Mouse (Mus musculus) lung, postnatal 0 days (tissue): ENCODE results near the gene Dnmt1. TPM values are rescaled to one million over a fixed set of nuclear protein-coding genes. Genes with fewer than 3 reads are reported as not detected.

Experiments used
- ATAC-seq: fragments of 200-750 bp; cut with Nextera tagmentation; 2 replicates; pipeline ENCODE4 v1.8.0; 2017; ENCODE audit warnings: moderate library complexity
- DNase-seq: peaks from one replicate; pipeline ENCODE4 v3.0.0-alpha.2; 2016; ENCODE audit warnings: low spot score
- H3K27ac ChIP-seq: fragments of 300-500 bp; sonication (generic); 2 replicates; pipeline ENCODE4 v1.5.1; 2014; ENCODE audit warnings: antibody characterized with exemption, mild to moderate bottlenecking, low read length, mixed read lengths
- H3K27me3 ChIP-seq: fragments of 300-500 bp; sonication (generic); replicated peaks from 2 replicates; pipeline ENCODE4 v1.6.1; 2014; ENCODE audit warnings: low read length, mixed read lengths; ENCODE audit not compliant: insufficient read depth
- H3K36me3 ChIP-seq: fragments of 300-500 bp; sonication (generic); 2 replicates; pipeline ENCODE4 v1.6.1; 2014; ENCODE audit warnings: low read length, mixed read lengths; ENCODE audit not compliant: insufficient read depth
- H3K4me1 ChIP-seq: fragments of 300-500 bp; sonication (generic); 2 replicates; pipeline ENCODE4 v1.6.1; 2014; ENCODE audit warnings: antibody characterized with exemption, low read depth, low read length, mixed read lengths; ENCODE audit not compliant: insufficient read depth
- H3K4me2 ChIP-seq: fragments of 300-500 bp; sonication (generic); replicated peaks from 2 replicates; pipeline ENCODE4 v1.6.1; 2014; ENCODE audit warnings: low read depth, mild to moderate bottlenecking, low read length, moderate library complexity, mixed read lengths
- H3K4me3 ChIP-seq: fragments of 300-500 bp; sonication (generic); 2 replicates; pipeline ENCODE4 v1.5.1; 2014; ENCODE audit warnings: low read depth, low read length
- H3K9ac ChIP-seq: fragments of 300-500 bp; sonication (generic); replicated peaks from 2 replicates; pipeline ENCODE4 v1.6.1; 2014; ENCODE audit warnings: low read depth, mild to moderate bottlenecking
- H3K9me3 ChIP-seq: fragments of 300-500 bp; sonication (generic); 2 replicates; pipeline ENCODE4 v1.6.1; 2016; ENCODE audit warnings: low read length, mixed read lengths
- CTCF ChIP-seq: IDR thresholded peaks from 2 replicates; pipeline ENCODE4 v1.5.1; 2016; ENCODE audit warnings: antibody characterized with exemption, mild to moderate bottlenecking
- EP300 ChIP-seq: IDR thresholded peaks from 2 replicates; pipeline ENCODE4 v1.6.1; 2016; ENCODE audit warnings: antibody characterized with exemption, mild to moderate bottlenecking, control low read depth
- WGBS: fragments of 180-500 bp; shearing (Covaris S2); extraction: QIAGEN DNeasy Blood & Tissue Kit; methylation state at CpG from one replicate; pipeline ENCODE4 v1.1.7; 2014; 5-methylcytosine and 5-hydroxymethylcytosine counted together
- polyA plus RNA-seq: library from polyadenylated mRNA; unstranded; fragments of >200 nt; fragmentation: Nextera tagmentation; extraction: Ambion mirVana; gene quantifications from 2 replicates; pipeline ENCODE4 v1.2.1, GENCODE M21; 2015

The Dnmt1 gene
- polyA plus RNA-seq, 1 experiment from 2014 or later: 14.5 TPM

DNA sequence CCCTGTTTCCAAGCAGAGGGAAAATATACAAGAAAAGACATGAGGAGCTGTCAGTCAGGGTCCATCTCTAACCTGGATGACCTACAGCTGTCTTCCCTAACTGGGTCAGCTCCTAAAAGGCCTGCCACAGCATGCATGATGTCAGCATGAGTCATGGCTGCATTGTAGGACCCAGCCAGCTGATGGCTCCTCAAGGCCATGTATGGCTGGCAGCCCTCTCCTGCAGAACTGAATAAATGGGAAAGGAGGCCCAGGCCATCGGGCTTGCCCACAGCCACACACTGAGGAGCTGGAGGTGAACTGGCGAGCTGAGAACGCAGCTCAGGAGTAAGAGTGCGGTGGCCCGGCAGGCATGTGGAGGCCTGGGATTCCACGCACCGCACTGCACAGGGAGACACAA lies 16.3 kb downstream of the Dnmt1 start:
- peak; percentile 41 for DNase-seq
- ATAC-seq: peak; percentile 72

DNA sequence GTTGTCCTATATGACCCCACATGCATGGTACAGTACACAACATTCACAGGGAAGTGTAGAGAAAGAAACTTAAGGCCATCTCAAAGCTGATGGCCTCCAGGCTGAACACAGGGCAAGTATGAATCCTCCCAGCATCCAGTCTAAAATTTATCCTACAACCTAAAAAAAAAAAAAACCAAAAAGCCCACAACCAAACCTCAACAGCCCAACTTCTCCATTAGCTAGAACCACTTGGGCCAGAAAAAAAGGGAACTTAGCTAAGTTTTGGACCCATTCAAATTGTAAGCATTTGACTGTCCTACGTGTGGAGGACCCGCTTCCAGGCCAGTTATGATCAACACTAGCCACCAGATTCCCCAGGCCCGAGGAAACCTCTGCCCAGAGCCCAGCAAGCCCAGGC lies 36.4 kb downstream of the Dnmt1 start:
- Histone ChIP-seq H3K27me3 (no peaks in the 10 kb centered on the region), H3K9me3 (no peaks in the 10 kb centered on the region), H3K4me3 (no peak overlapping the region), H3K9ac (no peak overlapping the region), H3K4me1 (no peaks in the 10 kb centered on the region), H3K4me2 (no peak overlapping the region), H3K27ac (no peak overlapping the region), H3K36me3 (peaks cover 50% of the 10 kb centered on the region)
- DNase-seq: no peak
- ATAC-seq: no peak
- 89% methylated on average over 3 of the region's 3 CpGs for WGBS
- TF ChIP-seq EP300: no peak
- TF ChIP-seq CTCF: no peak

More for the DNA sequence above, 16.3 kb downstream of the Dnmt1 start:
- Histone ChIP-seq H3K4me1 (no peaks in the 10 kb centered on the region; the same call in 1 of the 2 replicates), H3K4me3 (no peak overlapping the region), H3K4me2 (no peak overlapping the region), H3K27ac (no peak overlapping the region), H3K9ac (no peak overlapping the region), H3K9me3 (no peaks in the 10 kb centered on the region), H3K27me3 (no peaks in the 10 kb centered on the region), H3K36me3 (peaks cover 23% of the 10 kb centered on the region)
- TF ChIP-seq EP300 (no peak), CTCF (peak; percentile 34; the same call in 1 of the 2 replicates)
- 89% methylated on average over 7 of the region's 7 CpGs for WGBS

DNA sequence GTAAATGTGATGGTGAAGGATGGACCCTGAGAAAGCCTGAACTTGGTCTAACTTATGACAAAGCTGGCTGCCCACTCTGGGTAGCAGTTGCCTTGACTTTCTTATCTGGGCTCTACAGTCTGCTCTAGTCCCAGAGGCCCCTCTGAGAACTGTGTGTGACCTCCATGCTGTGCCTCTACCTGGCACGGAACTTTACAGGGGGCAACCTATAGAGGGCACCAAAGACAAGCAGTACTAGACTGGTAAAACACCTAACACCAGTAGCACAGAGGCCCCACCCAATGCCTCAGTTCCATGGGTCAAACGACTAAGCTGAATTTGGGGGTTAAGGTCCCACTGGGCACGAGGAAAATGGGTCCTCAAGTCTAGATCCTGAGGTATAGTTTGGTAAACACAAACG lies 43.5 kb downstream of the Dnmt1 start:
- peak; percentile 58 for ATAC-seq

DNA sequence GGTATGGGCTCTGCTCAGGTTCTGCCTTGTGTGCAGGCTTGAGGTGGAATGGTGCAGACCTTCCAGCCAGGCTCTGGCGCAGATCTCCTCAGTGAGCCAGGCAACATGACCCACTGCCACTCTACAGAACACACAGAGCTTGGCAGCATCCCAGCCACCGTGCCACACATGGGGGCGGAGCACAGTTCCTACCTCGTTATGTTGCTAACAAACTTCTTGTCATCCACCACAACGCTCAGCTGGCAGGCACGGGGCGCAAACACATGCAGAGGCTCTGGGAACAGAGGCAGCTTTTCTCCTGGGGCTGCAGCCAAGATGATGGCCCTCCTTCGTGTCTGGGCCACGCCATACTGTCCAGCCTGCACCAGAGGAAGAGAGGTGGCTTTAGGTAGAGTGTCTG lies 49.7 kb downstream of the Dnmt1 start:
- DNase-seq (no peak), ATAC-seq (no peak)
- H3K27me3 ChIP-seq: no peaks in the 10 kb centered on the region
- H3K36me3 ChIP-seq: peaks cover 42% of the 10 kb centered on the region
- H3K4me1 ChIP-seq: no peaks in the 10 kb centered on the region
- no peak overlapping the region for H3K4me3 ChIP-seq
- H3K27ac ChIP-seq: no peak overlapping the region
- WGBS: 89% methylated on average over 9 of the region's 9 CpGs
- no peak overlapping the region for H3K9ac ChIP-seq
- H3K9me3 ChIP-seq: no peaks in the 10 kb centered on the region
- TF ChIP-seq CTCF: no peak
- no peak for TF ChIP-seq EP300
- H3K4me2 ChIP-seq: no peak overlapping the region

More for the DNA sequence above, 43.5 kb downstream of the Dnmt1 start:
- Histone ChIP-seq H3K36me3 (peaks cover 56% of the 10 kb centered on the region), H3K4me1 (no peaks in the 10 kb centered on the region), H3K9me3 (no peaks in the 10 kb centered on the region), H3K4me2 (no peak overlapping the region), H3K27ac (no peak overlapping the region), H3K9ac (no peak overlapping the region), H3K4me3 (no peak overlapping the region), H3K27me3 (no peaks in the 10 kb centered on the region)
- peak; percentile 25 for DNase-seq
- 81% methylated on average over 4 of the region's 4 CpGs for WGBS
- TF ChIP-seq CTCF: peak; percentile 70
- TF ChIP-seq EP300: no peak

DNA sequence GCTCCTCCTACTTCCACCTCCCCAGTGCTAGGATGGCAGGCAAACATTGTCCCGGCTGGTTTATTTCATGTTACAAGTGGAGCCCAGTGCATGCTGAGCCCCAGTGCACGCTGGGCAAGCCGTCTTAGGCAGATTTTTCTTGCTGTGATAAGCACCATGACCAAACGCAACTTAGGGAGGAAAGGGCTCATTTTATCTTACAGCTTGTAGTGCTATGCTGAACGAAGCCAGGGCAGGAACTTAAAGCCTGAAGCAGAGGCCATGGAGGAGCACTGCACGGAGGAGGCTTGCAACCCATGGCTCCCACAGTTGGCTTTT lies 57.6 kb downstream of the Dnmt1 start:
- H3K27ac ChIP-seq: no peak overlapping the region
- DNase-seq: no peak
- peak; percentile 12; the same call in 1 of the 2 replicates for ATAC-seq

DNA sequence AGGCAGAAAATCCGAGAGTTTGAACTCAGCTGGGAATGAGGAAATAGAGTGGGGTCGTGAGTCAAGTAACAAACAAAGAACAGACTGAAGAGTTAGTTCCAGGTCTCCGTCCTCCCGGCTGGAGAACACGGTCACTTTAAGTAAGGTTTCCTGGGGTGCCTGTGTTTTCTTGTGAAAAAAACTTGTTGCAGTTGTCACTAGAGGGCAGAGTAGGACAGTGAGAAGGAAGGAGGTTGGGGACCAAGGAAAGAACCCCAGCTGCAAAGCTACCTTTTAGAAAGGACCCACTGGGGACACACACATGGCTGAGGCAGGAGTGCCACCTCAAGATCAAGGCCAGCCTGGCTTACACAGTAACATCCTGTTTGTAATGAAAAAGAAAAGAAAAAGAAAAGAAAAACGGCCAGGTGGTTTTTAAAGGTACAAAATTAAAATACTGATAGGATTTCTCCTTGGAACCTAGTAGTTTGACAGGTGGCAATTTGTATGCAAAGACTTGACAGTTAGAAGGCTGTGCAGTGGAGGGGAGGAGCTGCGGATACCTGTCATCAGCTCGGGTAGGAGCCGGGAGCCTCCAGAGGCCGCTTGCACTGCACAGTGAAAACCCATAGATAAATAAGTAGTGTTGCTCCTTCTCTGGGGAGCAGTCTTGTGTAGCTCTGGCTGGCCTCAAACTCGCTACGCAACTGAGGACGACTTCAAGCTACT lies 58.1 kb downstream of the Dnmt1 start:
- 7% methylated on average over 13 of the region's 13 CpGs for WGBS

More for the DNA sequence above, 57.6 kb downstream of the Dnmt1 start:
- TF ChIP-seq EP300 (no peak), CTCF (no peak)
- peaks cover 8% of the 10 kb centered on the region; the same call in 1 of the 2 replicates for H3K4me1 ChIP-seq
- H3K4me2 ChIP-seq: no peak overlapping the region
- WGBS: 11% methylated on average over 6 of the region's 6 CpGs
- no peaks in the 10 kb centered on the region for H3K27me3 ChIP-seq
- no peaks in the 10 kb centered on the region for H3K36me3 ChIP-seq
- H3K9ac ChIP-seq: no peak overlapping the region
- no peaks in the 10 kb centered on the region for H3K9me3 ChIP-seq
- H3K4me3 ChIP-seq: no peak overlapping the region

More for the DNA sequence above, 58.1 kb downstream of the Dnmt1 start:
- ATAC-seq: peak; percentile 46
- H3K4me2 ChIP-seq: no peak overlapping the region
- no peaks in the 10 kb centered on the region for H3K36me3 ChIP-seq
- no peak overlapping the region for H3K27ac ChIP-seq
- no peak overlapping the region for H3K4me3 ChIP-seq
- H3K9ac ChIP-seq: no peak overlapping the region
- H3K4me1 ChIP-seq: peaks cover 9% of the 10 kb centered on the region; the same call in 1 of the 2 replicates
- TF ChIP-seq CTCF (peak; percentile 82), EP300 (no peak)
- peak; percentile 89 for DNase-seq
- no peaks in the 10 kb centered on the region for H3K27me3 ChIP-seq
- H3K9me3 ChIP-seq: no peaks in the 10 kb centered on the region
